Mouse (Mus musculus): ENCODE data around the gene Faim. TPM values are rescaled to one million over a fixed set of nuclear protein-coding genes. Genes with fewer than 3 reads are reported as not detected.

Faim gene
- 52.4 and 54.8 TPM in 2 replicates for polyA plus RNA-seq (2015; fragmentation: Nextera tagmentation; extraction: Ambion mirVana)

- peak; percentile 100 for DNase-seq (ENCODE audit: low spot score)
Observed at GRCm38 (mm10) chr9:98985800-98986475, at the start of gene Faim. TSS of gene Faim (plus strand) at chr9:98986373.

GRCm38 (mm10) chr9:98939290-98939689 is 46.9 kb upstream of the Faim start:
- no peak for DNase-seq (ENCODE audit: low spot score)

- DNase-seq (ENCODE audit: low spot score): peak; percentile 16
Observed at GRCm38 (mm10) chr9:98952171-98953050, 33.8 kb upstream of the Faim start.

- no peak for DNase-seq (ENCODE audit: low spot score)
Observed at GRCm38 (mm10) chr9:98953291-98953690, 32.9 kb upstream of the Faim start.

- DNase-seq (ENCODE audit: low spot score): no peak
Observed at GRCm38 (mm10) chr9:98953830-98954229, 32.3 kb upstream of the Faim start.

- DNase-seq (ENCODE audit: low spot score): no peak
Observed at GRCm38 (mm10) chr9:98954391-98955102, 31.6 kb upstream of the Faim start.

GRCm38 (mm10) chr9:98955103-98955715 is 31.0 kb upstream of the Faim start, which contains the start of gene Foxl2:
TSS of gene Foxl2 (plus strand) at chr9:98955288.
- no peak for DNase-seq (ENCODE audit: low spot score)

GRCm38 (mm10) chr9:98955716-98956224 is 30.4 kb upstream of the Faim start:
- no peak for DNase-seq (ENCODE audit: low spot score)

- no peak for DNase-seq (ENCODE audit: low spot score)
Observed at GRCm38 (mm10) chr9:98956591-98957381, 29.4 kb upstream of the Faim start.

GRCm38 (mm10) chr9:98957751-98958351 is 28.3 kb upstream of the Faim start:
- no peak for DNase-seq (ENCODE audit: low spot score)

- no peak for DNase-seq (ENCODE audit: low spot score)
Observed at GRCm38 (mm10) chr9:98958628-98959027, 27.5 kb upstream of the Faim start.

- no peak for DNase-seq (ENCODE audit: low spot score)
Observed at GRCm38 (mm10) chr9:98959851-98960250, 26.3 kb upstream of the Faim start.

- DNase-seq (ENCODE audit: low spot score): no peak
Observed at GRCm38 (mm10) chr9:98960348-98960747, 25.8 kb upstream of the Faim start.

GRCm38 (mm10) chr9:98961591-98962477 is 24.3 kb upstream of the Faim start:
- no peak for DNase-seq (ENCODE audit: low spot score)

GRCm38 (mm10) chr9:98962478-98963142 is 23.6 kb upstream of the Faim start:
- DNase-seq (ENCODE audit: low spot score): no peak

- DNase-seq (ENCODE audit: low spot score): no peak
Observed at GRCm38 (mm10) chr9:98963661-98964060, 22.5 kb upstream of the Faim start.

- DNase-seq (ENCODE audit: low spot score): no peak
Observed at GRCm38 (mm10) chr9:98965084-98965483, 21.1 kb upstream of the Faim start.

- DNase-seq (ENCODE audit: low spot score): no peak
Observed at GRCm38 (mm10) chr9:98973101-98973521, 13.1 kb upstream of the Faim start.

Measured in thymus, postnatal 0 days (tissue).